Mouse (Mus musculus) adrenal gland, adult 2 months (tissue): ENCODE measurements around the gene Trim52. TPM values are rescaled to one million over a fixed set of nuclear protein-coding genes. Genes with fewer than 3 reads are reported as not detected.
A peak's percentile ranks its signal among the peaks of the same experiment; 100 is the strongest.
"Not testable (repeated sequence)": the region's sequence is repeated elsewhere in the genome, so short reads cannot be mapped to it uniquely, and the experiment has no call there.

ENCODE experiments used
- DNase-seq: peaks from one replicate; pipeline ENCODE4 v3.0.0; 2021
- long read RNA-seq: library from polyadenylated mRNA; stranded (forward); transcript quantifications from one replicate; pipeline ENCODE4 v2.0.0, GENCODE M21; 2021
- polyA plus RNA-seq: library from polyadenylated mRNA; depleted of rRNA; stranded (reverse); fragments of >200 nt; gene quantifications from 2 replicates; pipeline ENCODE4 v1.2.3, GENCODE M21; 2012; rRNA removed
- total RNA-seq, 2 experiments: library from RNA; stranded (reverse); gene quantifications; 2 replicates each; pipeline ENCODE4 v1.2.3; 2021

Trim52 gene
- total RNA-seq (not detected), polyA plus RNA-seq (not detected in 2 replicates)
- long read RNA-seq: 0 reads

DNA sequence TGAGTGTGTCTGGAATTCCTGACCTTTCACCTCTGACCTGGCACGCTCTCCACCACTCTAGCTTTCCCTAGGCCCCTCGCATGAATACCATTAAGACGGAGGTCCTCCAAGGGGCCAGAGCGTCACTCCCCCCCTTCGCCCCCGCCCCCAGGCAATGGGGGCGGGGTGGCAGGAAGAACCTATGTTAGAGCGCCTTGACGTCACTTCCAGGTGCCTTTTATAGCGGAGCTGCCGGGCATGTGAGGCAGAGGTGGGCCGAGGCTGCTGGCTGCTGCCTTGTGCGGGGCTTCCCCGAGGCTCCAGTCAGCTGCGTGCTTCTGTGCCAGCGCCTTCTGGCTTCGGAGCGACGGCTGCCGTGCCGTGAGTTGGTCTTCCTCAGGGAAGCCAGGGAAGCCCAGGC lies at the start of gene Trim52:
Trim52 (plus strand) TSS at position 219 of the 400 bp plus-strand sequence.
- no peak for DNase-seq

- DNase-seq: no peak
Observed at GRCm38 (mm10) chr14:106072608-106073007, 33.4 kb upstream of the Trim52 start.

DNA sequence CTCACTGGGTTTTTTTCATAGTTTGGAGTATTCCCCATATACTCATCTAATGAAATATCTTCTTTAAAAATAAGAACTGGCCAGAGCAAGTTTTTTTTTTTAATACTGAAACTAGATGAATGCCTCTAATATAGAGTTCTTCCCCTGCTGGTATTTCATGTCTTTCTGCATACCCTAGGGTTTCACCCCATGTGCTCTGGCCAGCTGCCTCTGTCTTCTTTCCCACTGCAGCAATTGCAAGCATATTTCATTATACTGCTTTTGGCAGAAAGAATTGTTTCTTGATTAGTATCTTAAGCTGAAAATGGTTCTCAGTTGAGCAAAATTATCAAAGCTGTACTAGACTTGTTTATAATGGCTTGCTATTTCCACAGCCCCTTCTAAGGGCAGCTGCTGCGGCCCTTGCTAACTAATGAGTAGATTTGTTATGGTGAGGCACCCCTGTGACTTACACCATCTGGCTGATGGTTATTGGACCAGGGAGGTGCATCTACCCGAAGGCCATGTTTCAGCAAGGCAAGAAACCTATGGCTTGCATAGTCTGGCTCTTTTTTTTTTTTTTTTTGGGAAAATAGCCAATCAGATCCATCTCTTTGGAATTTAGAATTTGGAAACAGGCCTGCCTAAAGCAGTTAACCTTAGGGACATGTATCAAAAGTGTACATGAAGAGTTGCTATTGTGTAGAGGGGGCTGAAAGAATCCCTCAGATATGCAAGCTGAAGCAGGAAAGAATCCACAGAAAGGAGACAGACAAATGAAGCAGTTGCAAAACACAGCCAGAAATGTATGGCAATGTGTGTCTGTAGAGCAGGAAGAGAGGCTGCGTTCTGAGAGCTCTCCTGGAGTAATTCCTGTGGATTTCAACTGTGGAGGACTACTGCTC lies 30.6 kb upstream of the Trim52 start:
- DNase-seq: no peak

DNA sequence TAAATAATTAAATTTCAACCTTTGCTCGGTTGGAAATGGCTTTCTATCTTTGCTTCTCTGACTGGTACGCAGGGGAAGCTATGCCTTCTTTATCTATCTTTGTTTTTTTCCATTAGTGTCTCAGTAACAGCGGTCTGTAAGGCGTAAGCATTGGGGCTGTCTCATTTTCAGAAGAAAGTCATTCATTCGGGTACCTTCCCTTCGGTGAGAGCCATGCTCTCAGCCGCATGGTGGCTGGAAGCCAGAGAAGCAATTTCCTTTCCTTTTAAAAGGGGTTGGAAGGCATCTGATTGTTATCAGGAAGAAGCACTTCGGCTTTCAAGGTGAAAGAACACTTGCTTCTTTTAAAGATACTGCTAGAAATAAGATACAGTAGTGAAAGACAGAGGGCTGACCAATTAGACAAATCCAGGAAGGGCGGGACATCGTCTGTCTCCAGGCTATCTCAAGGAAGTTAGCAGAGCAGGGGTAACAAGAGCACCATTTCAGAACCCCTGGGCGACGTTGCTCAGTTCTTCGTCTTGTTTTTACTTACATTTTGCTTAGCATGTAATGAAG lies 17.4 kb upstream of the Trim52 start:
- DNase-seq: peak; percentile 7

DNA sequence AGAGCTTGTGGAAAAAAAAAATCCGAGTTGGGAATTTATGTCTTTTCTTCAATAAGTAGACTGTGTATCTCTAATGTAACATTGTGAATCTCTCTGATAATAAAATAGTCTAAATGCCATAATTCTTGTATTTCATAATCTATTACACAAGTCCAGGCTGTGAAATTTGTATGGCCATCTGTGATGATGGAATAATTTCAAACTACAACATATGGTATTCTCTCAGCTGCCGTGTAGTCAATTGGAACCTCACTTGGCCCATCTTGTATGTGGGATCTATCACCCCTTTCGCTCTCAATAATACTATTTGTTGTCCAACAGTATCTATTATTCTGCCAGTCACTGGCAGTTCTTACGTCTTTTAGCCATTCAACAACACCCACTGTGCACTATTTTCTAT lies 9.2 kb upstream of the Trim52 start:
- no peak for DNase-seq

DNA sequence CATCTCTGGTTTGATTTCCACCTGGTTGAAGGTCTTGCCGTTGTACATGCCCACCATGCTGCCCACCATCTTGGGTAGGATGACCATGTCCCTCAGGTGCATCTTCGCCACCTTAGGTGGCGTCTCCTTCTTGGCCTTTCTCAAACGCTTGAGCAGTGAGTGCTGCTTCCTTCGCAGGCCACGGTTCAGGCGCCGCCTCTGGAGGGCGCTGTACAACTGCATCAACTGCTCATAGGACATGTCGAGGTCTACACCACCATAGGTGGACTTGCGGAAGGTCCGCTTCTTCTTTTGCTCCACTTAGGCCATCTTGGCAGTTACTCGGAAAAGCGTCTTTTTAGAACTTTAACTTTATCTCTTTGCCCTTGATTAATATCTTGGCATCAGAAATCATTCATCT lies 5.1 kb upstream of the Trim52 start:
- DNase-seq: no peak

- DNase-seq: no peak
Observed at GRCm38 (mm10) chr14:106106425-106106824, 427 bp downstream of the Trim52 start.

DNA sequence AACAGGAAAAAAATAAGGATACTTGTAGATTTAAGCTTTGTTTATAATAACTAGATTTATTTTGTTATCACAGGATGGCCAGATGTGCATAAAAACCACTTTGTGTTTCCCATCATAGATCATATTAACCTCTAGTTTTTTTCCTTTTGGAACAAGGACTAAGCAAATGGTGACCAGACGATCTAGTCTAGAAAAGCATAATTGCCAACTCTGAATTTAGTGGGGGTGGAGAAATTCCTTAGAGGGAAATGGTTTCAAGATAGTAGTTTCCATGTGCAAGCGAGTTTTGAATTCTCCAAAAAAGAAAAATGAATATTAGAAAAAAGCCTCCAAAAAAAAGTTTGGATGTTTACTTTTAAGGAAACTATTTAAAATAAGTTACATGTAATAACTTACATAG lies 13.4 kb downstream of the Trim52 start:
- no peak for DNase-seq

- DNase-seq: no peak
Observed at GRCm38 (mm10) chr14:106136272-106136671, 30.3 kb downstream of the Trim52 start.

DNA sequence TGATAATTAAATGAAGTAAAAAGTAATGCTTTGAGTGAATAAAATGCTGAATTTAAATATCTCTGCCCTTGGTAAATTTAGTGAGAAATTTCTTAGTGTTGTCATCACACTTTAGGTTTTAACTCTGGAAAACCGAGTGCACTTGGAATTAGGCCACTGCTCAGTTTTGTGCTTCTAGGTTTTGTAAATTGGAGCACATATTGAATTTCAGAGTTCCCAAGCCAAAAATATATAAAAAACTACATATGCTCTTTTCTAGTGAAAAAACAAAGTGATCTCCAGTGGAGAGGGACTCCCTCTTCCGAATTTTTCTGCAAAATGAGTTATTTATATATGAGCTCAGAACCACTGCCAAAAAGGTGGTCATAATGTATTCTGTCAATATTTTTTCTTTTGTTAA lies 45.2 kb downstream of the Trim52 start:
- DNase-seq: no peak

- peak; percentile 9 for DNase-seq
Observed at GRCm38 (mm10) chr14:106154879-106155576, 49.0 kb downstream of the Trim52 start.

DNA sequence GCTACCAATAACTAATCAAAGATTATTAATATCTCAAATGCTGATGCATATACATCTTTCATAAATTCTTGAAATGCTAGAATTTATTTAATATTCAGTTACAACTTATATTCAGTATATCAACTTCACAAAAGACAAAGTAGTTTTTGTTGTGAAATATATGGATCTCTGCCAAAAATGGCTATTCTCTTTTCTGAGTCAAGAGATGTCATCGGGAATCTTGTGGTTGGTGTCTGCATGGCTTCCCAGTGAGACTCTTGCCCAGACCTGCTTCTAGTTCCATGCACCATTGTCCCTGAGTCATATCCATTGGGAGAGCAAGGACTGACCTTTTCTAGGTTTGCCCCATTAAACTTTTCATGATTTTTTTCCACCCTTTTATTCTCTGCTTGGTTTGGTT lies 50.5 kb downstream of the Trim52 start:
- DNase-seq: peak; percentile 14

- DNase-seq: peak; percentile 27
Observed at GRCm38 (mm10) chr14:106162331-106162730, 56.3 kb downstream of the Trim52 start.

DNA sequence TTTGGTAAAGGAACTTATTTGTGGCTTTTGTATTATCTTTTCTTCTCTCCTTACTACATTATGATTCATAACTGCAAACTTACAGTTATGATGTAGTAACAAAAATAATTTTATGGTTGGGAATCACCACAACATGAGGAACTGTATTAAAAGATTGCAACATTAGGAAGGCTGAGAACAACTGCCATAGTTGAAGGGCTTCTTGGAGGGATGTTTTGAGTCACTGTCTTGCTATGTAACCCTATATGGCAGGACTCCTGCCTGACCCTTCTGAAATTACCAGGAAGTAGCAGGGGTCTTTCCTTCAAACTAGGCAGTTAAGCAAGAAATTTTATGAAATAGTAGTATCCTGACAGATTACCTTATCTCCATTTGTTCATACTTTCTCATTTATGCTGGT lies 57.2 kb downstream of the Trim52 start:
- no peak for DNase-seq

- not testable (repeated sequence) for DNase-seq
Observed at GRCm38 (mm10) chr14:106163933-106164332, 57.9 kb downstream of the Trim52 start.

- DNase-seq: no peak
Observed at GRCm38 (mm10) chr14:106176879-106177278, 70.9 kb downstream of the Trim52 start.

- DNase-seq: no peak
Observed at GRCm38 (mm10) chr14:106178245-106178644, 72.2 kb downstream of the Trim52 start.

DNA sequence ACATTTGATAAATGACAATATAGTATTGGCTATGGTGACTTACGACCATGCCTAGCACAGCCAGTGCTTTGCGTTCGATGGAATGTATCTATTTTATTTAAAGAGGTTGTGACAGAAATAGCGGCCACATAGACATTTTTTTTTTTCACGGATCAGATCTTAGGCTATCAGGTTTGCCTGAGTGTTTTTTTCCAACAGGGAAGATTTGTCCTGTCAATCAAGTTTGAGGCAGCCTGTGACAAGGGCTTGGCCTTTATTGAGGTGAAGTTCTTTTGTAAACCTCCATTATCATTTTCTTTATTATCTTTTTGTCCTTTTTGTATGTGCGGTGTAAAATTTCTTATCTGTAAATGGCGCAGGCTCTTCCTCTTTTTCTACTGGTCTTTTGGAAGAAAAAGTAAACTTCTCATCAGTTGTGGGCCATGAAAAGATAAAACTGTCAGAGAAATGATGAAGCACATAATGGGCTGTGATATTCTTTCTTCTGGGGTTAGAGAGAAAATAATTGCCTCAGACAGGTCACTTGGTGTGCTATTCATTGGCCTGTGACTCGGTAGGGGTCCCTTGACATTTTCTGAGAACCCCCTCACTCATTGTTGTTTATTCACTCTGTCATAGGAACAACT lies 73.2 kb downstream of the Trim52 start:
- no peak for DNase-seq

- DNase-seq: no peak
Observed at GRCm38 (mm10) chr14:106179728-106180125, 73.7 kb downstream of the Trim52 start.

DNA sequence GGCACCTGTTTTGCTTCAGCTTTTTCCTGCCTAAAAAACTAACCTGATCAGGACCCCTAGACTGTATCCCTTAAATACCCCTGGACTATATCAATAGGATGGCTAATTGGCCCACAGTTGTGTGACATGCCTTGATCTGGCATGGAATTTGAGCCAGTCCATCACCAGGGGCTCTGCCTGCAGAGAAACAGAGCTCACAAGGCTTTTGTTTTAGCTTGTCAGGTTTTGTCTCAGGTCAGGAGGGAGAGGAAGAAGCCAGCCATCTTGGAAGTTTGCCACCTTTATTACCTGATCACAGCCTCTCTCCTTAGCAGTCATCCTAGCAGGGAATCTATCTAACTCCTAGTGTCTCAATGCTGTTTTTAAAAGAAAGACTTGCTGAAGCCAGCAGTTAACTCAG lies 74.6 kb downstream of the Trim52 start:
- DNase-seq: no peak

GRCm38 (mm10) chr14:106183985-106184384 lies 78.0 kb downstream of the Trim52 start:
- no peak for DNase-seq
